Mouse (Mus musculus): ENCODE measurements around the gene Fabp1.

Gene Fabp1

DNA sequence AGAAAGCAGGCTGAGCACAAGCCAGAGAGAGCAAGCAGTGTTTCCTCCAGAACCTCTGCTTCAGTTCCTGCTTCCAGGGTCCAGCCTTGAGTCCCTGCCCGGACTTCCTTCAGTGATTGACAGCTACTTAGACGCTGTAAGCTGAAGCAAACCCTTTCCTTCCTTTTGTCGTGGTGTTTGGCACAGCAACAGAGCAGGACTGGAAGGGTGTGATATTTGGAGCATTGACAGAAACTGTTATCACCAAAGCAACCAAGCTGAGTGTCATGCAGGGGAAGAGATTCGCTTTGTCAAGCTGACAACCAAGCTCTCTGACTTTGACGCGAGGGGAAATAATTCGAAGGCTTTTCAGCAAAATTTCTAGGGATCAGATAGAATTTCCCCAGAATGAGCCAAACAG, 12.3 kb downstream of the Fabp1 start:
- DNase-seq (ENCODE audit: low read depth), result no peak

DNA sequence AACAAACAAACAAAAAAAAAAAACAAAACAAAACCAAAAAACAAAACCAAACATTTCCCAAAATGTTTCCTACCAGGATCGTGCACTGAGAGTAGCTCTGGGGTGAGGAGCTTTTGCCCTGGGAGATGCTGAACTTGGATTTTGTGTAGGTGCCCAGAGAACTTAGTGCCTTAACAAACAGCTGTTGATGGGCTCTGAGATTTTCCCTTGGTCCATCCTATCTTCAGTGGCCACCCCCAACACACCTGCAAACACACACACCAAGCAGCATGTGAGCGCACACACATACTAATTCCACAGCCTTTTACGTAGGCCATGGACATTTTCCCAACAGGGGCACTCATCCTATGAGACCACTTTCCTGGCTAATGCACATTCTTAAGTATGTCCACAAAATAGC, 12.8 kb downstream of the Fabp1 start:
- no peak for DNase-seq (ENCODE audit: low read depth)

DNA sequence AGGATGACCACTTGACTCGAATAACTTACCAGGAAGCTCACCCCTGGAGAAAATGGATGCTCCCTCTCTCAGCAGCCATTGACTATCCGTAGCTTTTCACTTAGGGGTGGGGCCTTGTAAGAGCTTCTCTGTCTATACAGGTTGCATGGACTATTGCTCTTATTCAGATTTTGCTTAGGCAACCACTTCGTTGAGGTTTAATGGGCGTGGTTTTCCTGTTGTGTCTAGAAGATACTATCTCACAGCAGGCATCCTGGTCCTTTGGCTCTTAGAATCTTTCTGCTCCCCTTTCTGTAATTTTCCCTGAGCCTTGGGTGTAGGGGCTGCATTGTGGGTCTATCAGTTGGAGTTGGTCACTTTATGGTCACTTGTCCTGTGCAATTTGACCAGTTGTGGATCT, 21.9 kb downstream of the Fabp1 start:
- DNase-seq (ENCODE audit: low read depth), result no peak

DNA sequence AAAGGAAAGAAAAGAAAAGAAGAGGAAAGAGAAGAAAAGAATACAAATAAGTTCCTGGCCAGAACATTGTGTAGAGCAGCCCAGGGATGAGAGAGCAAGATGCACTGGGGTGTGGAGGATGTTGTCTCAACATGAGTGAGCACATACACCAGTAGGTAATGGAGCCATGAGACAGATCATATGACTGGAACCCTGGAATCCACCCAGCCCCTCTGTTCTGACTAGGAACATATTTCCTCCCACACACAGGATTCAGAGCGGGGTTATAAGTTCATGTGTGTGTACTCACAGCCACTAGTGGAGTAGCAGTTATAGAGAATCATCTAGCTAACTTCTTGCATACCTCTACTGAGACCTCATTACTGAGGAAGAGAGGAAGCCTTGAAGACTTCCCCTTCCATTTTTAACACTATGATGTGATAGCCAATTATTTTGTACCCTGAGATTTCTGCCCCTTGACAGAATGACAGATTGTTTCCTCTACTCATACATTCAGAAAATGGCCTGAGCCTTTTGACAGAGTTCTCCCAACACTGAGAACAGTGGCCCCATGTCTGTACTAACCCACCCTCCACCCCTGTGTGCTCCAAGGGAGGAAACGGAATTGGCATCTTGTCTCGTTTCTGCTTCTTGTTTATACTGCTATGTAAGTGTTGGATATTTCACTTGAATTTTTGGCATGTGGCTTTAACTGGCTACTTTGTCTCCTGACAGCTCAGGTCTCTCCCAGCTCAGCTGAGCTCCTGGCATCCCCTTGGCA, 24.7 kb downstream of the Fabp1 start:
- DNase-seq (ENCODE audit: low read depth), result no peak

DNA sequence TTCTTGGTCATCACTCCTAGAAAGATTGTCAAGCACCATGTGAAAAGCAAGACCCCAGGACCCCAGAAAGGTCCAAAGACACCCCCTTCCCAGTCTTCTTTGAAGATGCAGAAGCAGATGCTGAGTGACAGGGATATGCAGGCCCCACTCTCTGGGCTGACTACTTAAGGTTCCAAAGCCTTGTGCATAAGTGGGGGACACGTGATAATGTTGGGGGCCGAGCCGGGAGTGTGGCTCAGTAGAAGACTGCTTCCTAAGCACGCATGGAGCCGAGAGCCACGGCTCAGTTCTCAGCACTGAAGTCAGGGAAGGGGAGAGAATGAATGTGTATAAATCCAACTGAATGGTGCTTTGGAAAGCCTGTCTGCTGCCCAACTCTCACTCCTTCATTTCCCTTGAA, 26.9 kb downstream of the Fabp1 start:
- no peak for DNase-seq (ENCODE audit: low read depth)

DNA sequence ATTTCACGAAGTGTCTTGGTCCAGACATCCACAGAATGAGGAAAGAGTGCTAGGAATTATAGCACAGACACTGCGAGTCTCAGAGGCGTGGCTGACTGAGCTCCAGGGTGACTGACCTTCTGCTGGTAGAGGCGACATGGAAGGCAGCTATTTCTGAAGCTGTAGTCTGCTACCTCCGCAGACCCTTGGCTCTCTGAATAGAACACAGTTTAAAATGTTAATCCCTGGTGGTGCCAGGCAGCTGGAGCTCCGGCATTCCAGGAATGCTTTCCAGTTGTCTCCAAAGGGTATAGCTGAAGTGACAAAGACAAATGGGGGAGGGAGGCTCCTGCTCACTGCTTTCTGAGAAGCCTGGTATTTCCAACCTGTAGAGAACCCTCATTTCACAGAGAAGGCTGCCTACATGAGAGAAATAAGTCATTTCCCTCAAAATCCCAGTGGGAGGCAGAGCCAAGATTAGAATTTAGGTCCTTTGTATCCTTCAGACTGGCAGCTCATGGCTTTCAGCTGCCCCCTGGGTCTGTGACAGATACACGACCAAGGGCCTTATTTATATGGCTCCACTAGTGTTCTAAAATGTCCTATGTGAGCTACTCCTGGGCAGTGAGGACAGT, 27.6 kb downstream of the Fabp1 start:
- DNase-seq (ENCODE audit: low read depth), result no peak

DNA sequence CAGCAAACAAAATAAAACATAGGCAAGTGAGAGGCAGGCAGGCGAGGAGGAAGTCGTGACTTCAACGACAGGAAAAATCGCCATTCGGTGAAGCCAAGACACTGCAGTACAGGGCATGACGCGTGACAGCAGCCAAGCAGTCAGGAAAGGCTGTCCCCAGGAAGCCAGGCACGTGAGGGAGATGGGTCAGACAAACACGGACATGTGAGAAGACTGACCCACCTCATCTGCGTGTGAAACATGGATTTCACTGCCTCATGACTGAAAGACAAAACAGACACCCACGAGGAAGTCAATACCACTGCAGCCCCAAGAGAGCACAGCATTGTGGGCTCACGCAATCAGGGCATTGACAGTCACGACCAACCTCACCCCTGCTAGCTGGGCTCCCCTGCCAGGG, 35.5 kb downstream of the Fabp1 start:
- no peak for DNase-seq (ENCODE audit: low read depth)

DNA sequence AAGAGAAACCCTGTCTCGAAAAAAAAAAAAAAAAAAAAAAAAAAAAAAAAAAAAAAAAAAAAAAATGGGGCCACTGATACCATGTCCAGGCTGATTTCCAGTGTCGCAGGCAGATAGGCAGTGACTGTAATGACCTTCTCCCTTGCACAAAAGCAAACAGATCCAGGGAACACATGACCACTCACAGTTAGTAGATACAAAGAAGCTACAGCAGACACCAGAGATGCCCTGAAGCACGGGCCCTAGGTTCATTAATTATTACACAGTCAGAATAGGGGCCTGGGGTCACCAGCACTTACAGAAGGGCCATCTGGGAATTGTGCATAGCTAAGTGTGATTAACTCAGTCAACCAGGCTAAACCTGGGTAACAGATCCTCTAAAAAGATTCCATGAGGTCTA, 36.3 kb downstream of the Fabp1 start:
- DNase-seq (ENCODE audit: low read depth), result no peak

DNA sequence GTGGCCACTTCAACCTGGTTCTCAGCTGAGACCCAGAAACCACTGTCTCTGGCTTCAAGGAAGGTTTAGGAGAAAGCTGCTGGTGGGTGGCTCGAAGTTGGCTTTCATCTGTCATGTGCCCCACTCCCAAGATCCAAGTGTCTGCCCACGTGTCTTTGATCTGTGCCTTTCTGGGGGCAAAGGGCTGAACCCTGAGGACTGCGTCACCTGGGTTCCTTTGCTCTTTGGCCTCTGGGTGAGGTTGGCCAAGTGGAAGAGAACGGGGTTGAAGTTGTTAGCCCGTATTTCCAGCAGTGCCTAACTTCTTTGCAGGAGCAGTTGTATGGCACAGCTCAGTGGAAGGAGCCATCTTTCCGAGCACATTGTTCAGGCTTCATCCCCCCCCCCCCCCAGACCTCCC, 36.9 kb downstream of the Fabp1 start:
- no peak for DNase-seq (ENCODE audit: low read depth)

DNA sequence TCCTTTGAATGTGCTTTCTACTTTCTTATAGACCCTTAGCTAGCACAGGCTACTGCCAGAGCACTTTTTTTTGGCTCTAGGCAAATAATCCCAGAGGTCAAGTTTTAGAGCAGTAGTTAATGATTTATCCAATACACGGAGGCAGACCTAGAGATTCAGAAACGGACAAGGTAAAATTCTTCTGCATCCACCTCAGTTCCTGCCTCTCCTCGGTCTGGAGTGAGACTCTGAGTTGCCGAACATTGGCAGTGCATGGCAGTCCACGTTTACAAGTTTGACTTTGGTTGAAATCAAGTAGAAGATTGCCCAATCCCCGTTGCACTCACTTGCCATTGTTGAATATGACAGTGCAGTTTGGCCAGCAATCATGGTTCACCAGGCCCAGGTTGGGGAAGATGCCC, 37.4 kb downstream of the Fabp1 start:
- DNase-seq (ENCODE audit: low read depth), result no peak

DNA sequence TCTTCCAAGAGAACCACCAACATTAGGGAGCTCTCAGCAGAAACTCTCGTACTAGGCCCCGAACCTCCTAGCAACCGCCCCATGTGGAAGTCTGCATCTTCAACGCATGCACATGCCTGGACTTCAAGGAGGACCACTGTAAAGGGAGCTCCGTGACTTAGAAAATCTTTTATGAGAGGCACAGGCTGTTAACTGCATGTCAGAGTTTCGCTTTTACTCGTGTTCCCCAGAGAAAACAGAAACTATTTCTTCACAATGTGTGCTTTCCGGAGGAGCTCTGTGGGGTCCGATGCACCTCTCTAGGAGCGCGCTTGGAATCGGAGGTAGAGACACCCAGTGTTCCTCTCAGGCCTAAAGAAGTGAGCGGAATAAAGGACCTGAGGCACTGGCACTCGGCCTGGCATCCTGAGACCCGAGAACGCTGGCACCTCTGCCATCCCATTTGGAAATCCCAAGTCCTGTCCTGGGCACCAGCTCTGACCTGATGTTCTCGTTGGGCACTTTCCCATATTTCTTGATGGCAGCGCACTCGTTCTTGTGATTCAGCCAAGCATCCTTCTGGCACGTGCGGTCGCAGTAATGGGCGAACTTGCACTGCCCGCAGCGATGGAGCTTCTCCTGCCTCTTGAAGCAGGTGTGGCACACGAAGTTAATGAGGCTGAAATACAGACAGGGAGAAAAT, 39.6 kb downstream of the Fabp1 start:
- no peak for DNase-seq (ENCODE audit: low read depth)

DNA sequence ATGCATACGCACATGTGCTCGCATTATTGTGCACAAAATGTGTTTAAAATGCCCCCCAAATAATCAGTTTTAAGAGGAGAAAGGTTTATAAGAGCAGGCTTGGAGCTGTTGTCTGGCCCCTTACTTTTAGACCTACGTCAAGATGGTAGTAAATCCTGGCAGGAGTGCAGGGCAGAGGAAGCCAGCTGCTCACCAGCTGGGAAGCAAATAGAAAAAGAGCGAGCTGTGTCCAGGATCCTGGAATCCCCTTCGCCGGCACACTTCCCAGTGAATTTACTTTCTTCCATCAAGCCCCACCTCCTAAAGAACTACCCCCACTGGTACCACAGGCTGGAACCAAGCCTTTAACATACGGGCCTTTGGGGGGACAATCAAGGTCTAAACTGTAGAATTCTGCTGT, 41.2 kb downstream of the Fabp1 start:
- no peak for DNase-seq (ENCODE audit: low read depth)

DNA sequence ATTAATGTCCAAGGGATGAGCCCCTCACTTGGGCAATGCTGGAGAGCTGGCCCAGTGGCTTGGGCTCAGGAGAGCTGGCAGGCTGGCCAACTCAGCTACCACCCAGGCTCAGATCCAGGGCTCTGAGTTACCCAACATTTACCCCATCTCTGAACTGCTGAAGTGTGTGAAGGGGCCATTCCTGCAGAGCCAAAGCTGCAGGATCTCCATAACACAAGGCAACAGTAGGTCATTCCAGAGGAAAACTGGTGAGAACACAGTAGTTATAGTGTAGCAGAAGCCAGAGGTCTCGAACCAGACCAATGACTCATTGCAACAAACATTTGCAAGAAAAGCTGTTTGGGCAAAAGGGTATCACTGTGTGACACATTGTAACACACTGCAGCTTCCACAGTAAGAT, 43.2 kb downstream of the Fabp1 start:
- DNase-seq (ENCODE audit: low read depth), result no peak

DNA sequence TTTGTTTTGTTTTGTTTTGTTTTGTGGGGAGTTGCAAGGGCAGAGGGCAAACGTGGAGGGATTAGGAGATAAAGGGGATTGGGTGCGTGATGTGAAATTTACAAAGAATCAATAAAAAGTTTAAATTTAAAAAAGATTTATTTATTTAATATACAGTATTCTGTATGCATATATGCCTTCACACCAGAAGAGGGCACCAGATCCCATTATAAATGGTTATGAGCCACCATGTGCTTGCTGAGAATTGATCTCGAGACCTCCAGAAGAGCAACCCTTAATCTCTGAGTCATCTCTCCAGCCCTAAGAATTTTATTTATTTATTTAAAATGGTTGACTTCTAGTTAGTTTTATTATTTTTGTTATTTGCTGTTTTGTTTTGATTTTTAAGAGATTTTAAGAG, 43.6 kb downstream of the Fabp1 start:
- DNase-seq (ENCODE audit: low read depth), result no peak

DNA sequence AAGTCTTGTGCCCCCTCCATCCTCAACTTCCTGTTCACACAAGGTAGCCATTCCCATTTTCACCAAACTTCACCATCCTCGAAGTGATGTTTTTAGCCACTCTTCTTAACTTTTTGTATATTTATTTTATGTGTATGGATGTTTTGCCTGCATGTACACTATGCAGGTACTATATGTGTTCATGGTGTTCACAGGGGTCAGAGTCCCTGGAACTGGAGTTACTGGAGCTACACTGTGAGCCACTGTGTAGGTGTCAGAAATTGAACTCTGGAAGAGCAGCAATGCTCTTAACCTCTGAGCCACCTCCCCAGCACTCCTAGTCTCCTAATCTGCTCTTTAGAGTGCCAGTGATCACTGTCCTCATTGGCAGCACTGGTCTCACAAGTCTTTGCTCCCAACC, 48.8 kb downstream of the Fabp1 start:
- no peak for DNase-seq (ENCODE audit: low read depth)

DNA sequence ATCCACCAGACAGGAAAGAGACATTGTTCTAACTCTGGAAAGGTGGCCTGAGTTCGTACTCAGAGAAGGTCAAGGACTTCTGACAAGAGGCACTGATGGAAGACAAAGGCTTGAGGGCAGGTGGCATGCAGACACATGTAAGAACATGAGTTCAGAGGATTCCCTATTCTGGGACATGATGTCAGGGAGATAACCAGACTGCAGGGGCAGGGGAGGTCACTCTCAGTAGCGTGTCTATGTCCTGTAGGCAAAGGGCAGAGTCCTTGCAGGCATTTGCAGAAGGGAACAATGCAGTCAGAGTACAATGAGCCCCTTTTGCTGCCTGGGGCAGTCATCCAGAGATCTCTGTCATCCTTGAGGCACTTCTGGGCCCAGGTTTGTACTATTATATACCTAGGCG, 50.0 kb downstream of the Fabp1 start:
- no peak for DNase-seq (ENCODE audit: low read depth)

DNA sequence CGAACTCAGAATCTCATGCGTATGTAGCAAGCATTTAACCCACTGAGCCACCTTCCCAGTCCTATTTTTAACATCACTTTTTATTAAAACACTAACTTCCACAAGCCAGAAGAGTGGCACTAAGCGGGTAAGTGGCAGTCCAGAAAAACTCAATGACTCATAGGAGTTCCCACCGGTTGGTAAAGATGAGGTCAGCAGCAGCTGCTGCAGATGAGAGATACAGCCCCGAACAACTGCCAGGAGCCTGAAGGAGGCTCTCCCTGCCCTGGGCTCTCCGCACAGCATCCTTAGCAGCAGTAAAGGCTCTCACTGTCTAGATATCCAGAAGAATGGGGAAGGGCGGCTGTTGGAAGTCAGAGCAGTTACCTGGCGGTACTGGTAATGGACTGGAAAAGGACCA, 51.3 kb downstream of the Fabp1 start:
- DNase-seq (ENCODE audit: low read depth), result no peak

DNA sequence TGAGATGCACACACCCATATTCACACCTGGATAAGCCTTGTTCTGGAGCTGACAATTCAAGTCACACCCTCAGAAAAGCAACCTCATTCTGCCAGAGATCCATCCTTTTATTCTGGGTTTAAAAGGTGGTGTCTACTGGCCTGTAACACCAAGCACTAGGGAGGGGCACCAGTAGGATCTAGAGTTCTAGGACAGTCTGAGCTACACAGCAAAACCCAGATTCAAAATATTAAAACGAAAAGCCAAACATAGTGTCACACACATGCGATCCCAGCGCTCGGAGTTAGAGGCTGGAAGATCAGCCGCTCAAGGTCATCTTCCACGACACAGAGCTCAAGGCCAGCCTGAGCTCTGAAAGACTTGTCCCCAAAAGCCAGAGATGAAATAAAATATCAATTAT, 54.8 kb downstream of the Fabp1 start:
- DNase-seq (ENCODE audit: low read depth), result no peak

Measured in c-Kit-positive CD71-negative TER-119-negative erythroid progenitor cells, embryonic 14.5 days (primary cell).